Mouse (Mus musculus): Measurements from ENCODE around the gene Gm49387. TPM values are rescaled to one million over a fixed set of nuclear protein-coding genes. Genes with fewer than 3 reads are reported as not detected.

Gm49387 gene
- polyA plus RNA-seq, 1 experiment from 2014 or later = 1.7 TPM

- no peak for DNase-seq (ENCODE audit: low spot score)
- H3K9ac ChIP-seq (replicated peaks; ENCODE audit: low read depth) = no peak overlapping the region
- no peak overlapping the region for H3K4me3 ChIP-seq (ENCODE audit: low read depth, low read length)
- ATAC-seq = no peak
- TF ChIP-seq CTCF (IDR thresholded peaks at IDR 0.05) (no peak), EP300 (IDR thresholded peaks at IDR 0.05) (no peak)
- no peaks in the 10 kb centered on the region for H3K9me3 ChIP-seq (ENCODE audit: low read length)
- no peak overlapping the region for H3K27ac ChIP-seq (ENCODE audit: low read length)
- H3K27me3 ChIP-seq (replicated peaks; ENCODE audit: insufficient read depth, low read length) = no peaks in the 10 kb centered on the region
- WGBS = 89% methylated on average over 8 of the region's 8 CpGs
- H3K4me1 ChIP-seq (ENCODE audit: insufficient read depth, low read depth, low read length) = peaks cover 16% of the 10 kb centered on the region
- no peak overlapping the region for H3K4me2 ChIP-seq (replicated peaks; ENCODE audit: low read depth, low read length)
- H3K36me3 ChIP-seq (ENCODE audit: insufficient read depth, low read length) = no peaks in the 10 kb centered on the region
These were observed 17.5 kb upstream of the Gm49387 start for GRCm38 (mm10) chr14:31658126-31658680.

GRCm38 (mm10) chr14:31656857-31657645 is 16.4 kb upstream of the Gm49387 start:
- Histone ChIP-seq H3K4me2 (replicated peaks; ENCODE audit: low read depth, low read length) (peak overlapping the region; percentile 29; the same call in 1 of the 2 replicates), H3K36me3 (ENCODE audit: insufficient read depth, low read length) (no peaks in the 10 kb centered on the region), H3K9ac (replicated peaks; ENCODE audit: low read depth) (no peak overlapping the region), H3K4me1 (ENCODE audit: insufficient read depth, low read depth, low read length) (peaks cover 9% of the 10 kb centered on the region; the same call in 1 of the 2 replicates), H3K9me3 (ENCODE audit: low read length) (no peaks in the 10 kb centered on the region), H3K4me3 (ENCODE audit: low read depth, low read length) (no peak overlapping the region), H3K27ac (ENCODE audit: low read length) (no peak overlapping the region), H3K27me3 (replicated peaks; ENCODE audit: insufficient read depth, low read length) (no peaks in the 10 kb centered on the region)
- 19% methylated on average over 5 of the region's 5 CpGs for WGBS
- TF ChIP-seq EP300 (IDR thresholded peaks at IDR 0.05) = no peak
- TF ChIP-seq CTCF (IDR thresholded peaks at IDR 0.05) = peak; percentile 94
- ATAC-seq = peak; percentile 36; the same call in 1 of the 2 replicates
- DNase-seq (ENCODE audit: low spot score) = peak; percentile 73

GRCm38 (mm10) chr14:31656386-31656785 is 15.7 kb upstream of the Gm49387 start:
- Histone ChIP-seq H3K27me3 (replicated peaks; ENCODE audit: insufficient read depth, low read length) (no peaks in the 10 kb centered on the region), H3K9me3 (ENCODE audit: low read length) (no peaks in the 10 kb centered on the region), H3K4me2 (replicated peaks; ENCODE audit: low read depth, low read length) (no peak overlapping the region), H3K36me3 (ENCODE audit: insufficient read depth, low read length) (no peaks in the 10 kb centered on the region), H3K27ac (ENCODE audit: low read length) (no peak overlapping the region), H3K9ac (replicated peaks; ENCODE audit: low read depth) (no peak overlapping the region), H3K4me3 (ENCODE audit: low read depth, low read length) (no peak overlapping the region), H3K4me1 (ENCODE audit: insufficient read depth, low read depth, low read length) (peaks cover 9% of the 10 kb centered on the region; the same call in 1 of the 2 replicates)
- WGBS = 69% methylated on average over 7 of the region's 7 CpGs
- TF ChIP-seq CTCF (IDR thresholded peaks at IDR 0.05) (no peak), EP300 (IDR thresholded peaks at IDR 0.05) (no peak)
- DNase-seq (ENCODE audit: low spot score) (no peak), ATAC-seq (no peak)

GRCm38 (mm10) chr14:31655406-31655805 is 14.7 kb upstream of the Gm49387 start:
- WGBS = 81% methylated on average over 14 of the region's 14 CpGs
- no peak for ATAC-seq
- no peak for DNase-seq (ENCODE audit: low spot score)
- no peak for TF ChIP-seq EP300 (IDR thresholded peaks at IDR 0.05)
- Histone ChIP-seq H3K9ac (replicated peaks; ENCODE audit: low read depth) (no peak overlapping the region), H3K36me3 (ENCODE audit: insufficient read depth, low read length) (no peaks in the 10 kb centered on the region), H3K4me1 (ENCODE audit: insufficient read depth, low read depth, low read length) (peaks cover 6% of the 10 kb centered on the region; the same call in 1 of the 2 replicates), H3K9me3 (ENCODE audit: low read length) (no peaks in the 10 kb centered on the region), H3K27ac (ENCODE audit: low read length) (no peak overlapping the region), H3K27me3 (replicated peaks; ENCODE audit: insufficient read depth, low read length) (no peaks in the 10 kb centered on the region), H3K4me2 (replicated peaks; ENCODE audit: low read depth, low read length) (no peak overlapping the region), H3K4me3 (ENCODE audit: low read depth, low read length) (no peak overlapping the region)

- 84% methylated on average over 5 of the region's 5 CpGs for WGBS
- H3K9ac ChIP-seq (replicated peaks; ENCODE audit: low read depth) = no peak overlapping the region
These were observed 14.1 kb upstream of the Gm49387 start for GRCm38 (mm10) chr14:31654816-31655215.

GRCm38 (mm10) chr14:31653101-31653875 is 12.6 kb upstream of the Gm49387 start:
- no peaks in the 10 kb centered on the region for H3K4me1 ChIP-seq (ENCODE audit: insufficient read depth, low read depth, low read length)
- ATAC-seq (no peak), DNase-seq (ENCODE audit: low spot score) (no peak)
- TF ChIP-seq CTCF (IDR thresholded peaks at IDR 0.05) (no peak), EP300 (IDR thresholded peaks at IDR 0.05) (no peak)
- WGBS = 65% methylated on average over 14 of the region's 14 CpGs
- no peaks in the 10 kb centered on the region for H3K36me3 ChIP-seq (ENCODE audit: insufficient read depth, low read length)
- no peaks in the 10 kb centered on the region for H3K27me3 ChIP-seq (replicated peaks; ENCODE audit: insufficient read depth, low read length)
- H3K27ac ChIP-seq (ENCODE audit: low read length) = no peak overlapping the region
- H3K4me3 ChIP-seq (ENCODE audit: low read depth, low read length) = no peak overlapping the region
- no peaks in the 10 kb centered on the region for H3K9me3 ChIP-seq (ENCODE audit: low read length)
- H3K9ac ChIP-seq (replicated peaks; ENCODE audit: low read depth) = no peak overlapping the region
- no peak overlapping the region for H3K4me2 ChIP-seq (replicated peaks; ENCODE audit: low read depth, low read length)

More at GRCm38 (mm10) chr14:31654816-31655215, 14.1 kb upstream of the Gm49387 start:
- TF ChIP-seq EP300 (IDR thresholded peaks at IDR 0.05) = no peak
- no peak for TF ChIP-seq CTCF (IDR thresholded peaks at IDR 0.05)
- no peak overlapping the region for H3K4me3 ChIP-seq (ENCODE audit: low read depth, low read length)
- H3K27me3 ChIP-seq (replicated peaks; ENCODE audit: insufficient read depth, low read length) = no peaks in the 10 kb centered on the region
- H3K36me3 ChIP-seq (ENCODE audit: insufficient read depth, low read length) = no peaks in the 10 kb centered on the region
- ATAC-seq (no peak), DNase-seq (ENCODE audit: low spot score) (no peak)
- H3K4me2 ChIP-seq (replicated peaks; ENCODE audit: low read depth, low read length) = no peak overlapping the region
- no peak overlapping the region for H3K27ac ChIP-seq (ENCODE audit: low read length)
- peaks cover 6% of the 10 kb centered on the region; the same call in 1 of the 2 replicates for H3K4me1 ChIP-seq (ENCODE audit: insufficient read depth, low read depth, low read length)
- H3K9me3 ChIP-seq (ENCODE audit: low read length) = no peaks in the 10 kb centered on the region

Data from lung, postnatal 0 days (tissue).